Mouse (Mus musculus) liver, embryonic 16.5 days (tissue): Measurements from ENCODE around the gene Slc47a1. TPM values are rescaled to one million over a fixed set of nuclear protein-coding genes. Genes with fewer than 3 reads are reported as not detected.
"Not testable (repeated sequence)": the region's sequence is repeated elsewhere in the genome, so short reads cannot be mapped to it uniquely, and the experiment has no call there.

ENCODE experiments used
- ATAC-seq: fragments of 200-750 bp; cut with Nextera tagmentation; 2 replicates; pipeline ENCODE4 v1.8.0; 2017; ENCODE audit warnings: low read depth, mild to moderate bottlenecking, moderate number of reproducible peaks, moderate library complexity
- H3K27ac ChIP-seq: fragments of 300-500 bp; sonication (generic); 2 replicates; pipeline ENCODE4 v1.5.1; 2014; ENCODE audit warnings: mild to moderate bottlenecking, low read length
- H3K27me3 ChIP-seq: fragments of 300-500 bp; sonication (generic); 2 replicates; pipeline ENCODE4 v1.6.1; 2014; ENCODE audit warnings: low read depth, low read length, mixed read lengths; ENCODE audit not compliant: control insufficient read depth, insufficient read depth
- H3K36me3 ChIP-seq: fragments of 300-500 bp; sonication (generic); 2 replicates; pipeline ENCODE4 v1.6.1; 2014; ENCODE audit warnings: mild to moderate bottlenecking; ENCODE audit not compliant: control insufficient read depth, insufficient read depth
- H3K4me1 ChIP-seq: fragments of 300-500 bp; sonication (generic); 2 replicates; pipeline ENCODE4 v1.6.1; 2014; ENCODE audit warnings: low read depth, low read length, mixed read lengths; ENCODE audit not compliant: control insufficient read depth
- H3K4me2 ChIP-seq: fragments of 300-500 bp; sonication (generic); 2 replicates; pipeline ENCODE4 v1.6.1; 2014; ENCODE audit warnings: low read depth, low read length, mixed read lengths
- H3K4me3 ChIP-seq: fragments of 300-500 bp; sonication (generic); 2 replicates; pipeline ENCODE4 v1.5.1; 2014; ENCODE audit warnings: low read depth, mild to moderate bottlenecking, low read length
- H3K9ac ChIP-seq: fragments of 300-500 bp; sonication (generic); 2 replicates; pipeline ENCODE4 v1.6.1; 2014; ENCODE audit warnings: low read depth, low read length
- H3K9me3 ChIP-seq: fragments of 300-500 bp; sonication (generic); replicated peaks from 2 replicates; pipeline ENCODE4 v1.6.1; 2016; ENCODE audit warnings: low read length; ENCODE audit not compliant: control insufficient read depth
- WGBS: fragments of 180-500 bp; shearing (Covaris S2); extraction: QIAGEN DNeasy Blood & Tissue Kit; methylation state at CpG from one replicate; pipeline ENCODE4 v1.1.7; 2014; ENCODE audit not compliant: insufficient replicate concordance; 5-methylcytosine and 5-hydroxymethylcytosine counted together
- polyA plus RNA-seq: library from polyadenylated mRNA; unstranded; fragments of >200 nt; fragmentation: Nextera tagmentation; extraction: Ambion mirVana; gene quantifications from 2 replicates; pipeline ENCODE4 v1.2.1, GENCODE M21; 2015

Slc47a1 gene
- polyA plus RNA-seq, 1 experiment from 2014 or later: 23.6 TPM

- H3K9ac ChIP-seq: no peak overlapping the region
- WGBS: 39% methylated on average over 2 of the region's 2 CpGs
Measured at GRCm38 (mm10) chr11:61316864-61317263, 61.3 kb downstream of the Slc47a1 start.

GRCm38 (mm10) chr11:61310321-61310720 lies 67.8 kb downstream of the Slc47a1 start:
- H3K36me3 ChIP-seq: no peaks in the 10 kb centered on the region
- no peak overlapping the region for H3K4me2 ChIP-seq
- H3K27ac ChIP-seq: no peak overlapping the region
- 51% methylated on average over 7 of the region's 7 CpGs for WGBS
- H3K4me3 ChIP-seq: no peak overlapping the region
- H3K27me3 ChIP-seq: no peaks in the 10 kb centered on the region
- no peaks in the 10 kb centered on the region for H3K9me3 ChIP-seq
- H3K4me1 ChIP-seq: peaks cover 4% of the 10 kb centered on the region
- ATAC-seq: no peak
- no peak overlapping the region for H3K9ac ChIP-seq

More at GRCm38 (mm10) chr11:61316864-61317263, 61.3 kb downstream of the Slc47a1 start:
- Histone ChIP-seq H3K36me3 (no peaks in the 10 kb centered on the region), H3K27ac (no peak overlapping the region), H3K4me3 (no peak overlapping the region), H3K4me2 (no peak overlapping the region), H3K9me3 (no peaks in the 10 kb centered on the region), H3K4me1 (peaks cover 10% of the 10 kb centered on the region), H3K27me3 (no peaks in the 10 kb centered on the region)
- no peak for ATAC-seq

GRCm38 (mm10) chr11:61309831-61310230 lies 68.3 kb downstream of the Slc47a1 start:
- no peak overlapping the region for H3K9ac ChIP-seq
- no peak for ATAC-seq
- no peak overlapping the region for H3K27ac ChIP-seq
- WGBS: 54% methylated on average over 12 of the region's 12 CpGs
- H3K4me2 ChIP-seq: no peak overlapping the region
- H3K4me1 ChIP-seq: peaks cover 4% of the 10 kb centered on the region
- no peaks in the 10 kb centered on the region for H3K36me3 ChIP-seq
- H3K9me3 ChIP-seq: no peaks in the 10 kb centered on the region
- no peaks in the 10 kb centered on the region for H3K27me3 ChIP-seq
- H3K4me3 ChIP-seq: no peak overlapping the region

GRCm38 (mm10) chr11:61307795-61308194 lies 70.3 kb downstream of the Slc47a1 start:
- H3K9ac ChIP-seq: no peak overlapping the region
- peak; percentile 27; the same call in 1 of the 2 replicates for ATAC-seq
- 31% methylated on average over 7 of the region's 7 CpGs for WGBS
- H3K4me3 ChIP-seq: no peak overlapping the region
- H3K36me3 ChIP-seq: no peaks in the 10 kb centered on the region
- H3K4me1 ChIP-seq: no peaks in the 10 kb centered on the region; the same call in 1 of the 2 replicates
- H3K27ac ChIP-seq: no peak overlapping the region
- no peak overlapping the region for H3K4me2 ChIP-seq
- no peaks in the 10 kb centered on the region for H3K27me3 ChIP-seq
- H3K9me3 ChIP-seq: no peaks in the 10 kb centered on the region

- no peaks in the 10 kb centered on the region for H3K9me3 ChIP-seq
- ATAC-seq: no peak
- H3K4me3 ChIP-seq: no peak overlapping the region
- no peak overlapping the region for H3K4me2 ChIP-seq
- H3K27me3 ChIP-seq: no peaks in the 10 kb centered on the region
- no peaks in the 10 kb centered on the region for H3K36me3 ChIP-seq
- WGBS: 56% methylated on average over 4 of the region's 4 CpGs
- no peak overlapping the region for H3K9ac ChIP-seq
- H3K27ac ChIP-seq: no peak overlapping the region
- H3K4me1 ChIP-seq: peaks cover 2% of the 10 kb centered on the region; the same call in 1 of the 2 replicates
Measured at GRCm38 (mm10) chr11:61305377-61305776, 72.8 kb downstream of the Slc47a1 start.

- H3K4me1 ChIP-seq: not testable (repeated sequence)
Measured at GRCm38 (mm10) chr11:61304535-61304934, 73.6 kb downstream of the Slc47a1 start.

GRCm38 (mm10) chr11:61300716-61301392 lies 77.3 kb downstream of the Slc47a1 start:
- no peak overlapping the region for H3K9ac ChIP-seq
- H3K36me3 ChIP-seq: no peaks in the 10 kb centered on the region
- 42% methylated on average over 13 of the region's 16 CpGs for WGBS
- H3K27ac ChIP-seq: no peak overlapping the region
- H3K4me3 ChIP-seq: no peak overlapping the region
- peak; percentile 43; the same call in 1 of the 2 replicates for ATAC-seq
- no peaks in the 10 kb centered on the region for H3K9me3 ChIP-seq
- H3K4me1 ChIP-seq: peaks cover 2% of the 10 kb centered on the region; the same call in 1 of the 2 replicates
- H3K4me2 ChIP-seq: peak overlapping the region; percentile 12
- H3K27me3 ChIP-seq: no peaks in the 10 kb centered on the region

More at GRCm38 (mm10) chr11:61304535-61304934, 73.6 kb downstream of the Slc47a1 start:
- H3K27me3 ChIP-seq, H3K9me3 ChIP-seq, H3K9ac ChIP-seq, H3K4me2 ChIP-seq, H3K27ac ChIP-seq, H3K36me3 ChIP-seq, H3K4me3 ChIP-seq, ATAC-seq: not testable (repeated sequence)
- WGBS: 76% methylated on average over 6 of the region's 10 CpGs

- Histone ChIP-seq H3K4me2 (no peak overlapping the region), H3K4me3 (no peak overlapping the region), H3K27me3 (no peaks in the 10 kb centered on the region), H3K4me1 (peaks cover 2% of the 10 kb centered on the region; the same call in 1 of the 2 replicates), H3K27ac (no peak overlapping the region), H3K36me3 (no peaks in the 10 kb centered on the region), H3K9me3 (no peaks in the 10 kb centered on the region; the same call in 1 of the 2 replicates), H3K9ac (no peak overlapping the region)
- ATAC-seq: peak; percentile 43; the same call in 1 of the 2 replicates
- WGBS: 31% methylated on average over 3 of the region's 3 CpGs
Measured at GRCm38 (mm10) chr11:61300205-61300604, 77.9 kb downstream of the Slc47a1 start.

- 41% methylated on average over 2 of the region's 2 CpGs for WGBS
Measured at GRCm38 (mm10) chr11:61297901-61298300, 80.2 kb downstream of the Slc47a1 start.

More at GRCm38 (mm10) chr11:61297901-61298300, 80.2 kb downstream of the Slc47a1 start:
- H3K9me3 ChIP-seq: no peaks in the 10 kb centered on the region; the same call in 1 of the 2 replicates
- no peak overlapping the region for H3K27ac ChIP-seq
- peaks cover 2% of the 10 kb centered on the region; the same call in 1 of the 2 replicates for H3K4me1 ChIP-seq
- H3K27me3 ChIP-seq: no peaks in the 10 kb centered on the region
- no peak overlapping the region for H3K4me3 ChIP-seq
- no peak for ATAC-seq
- H3K9ac ChIP-seq: no peak overlapping the region
- no peaks in the 10 kb centered on the region for H3K36me3 ChIP-seq
- no peak overlapping the region for H3K4me2 ChIP-seq
